Mouse (Mus musculus) thymus, postnatal 4 days (tissue): ENCODE data around the gene Olfr1087.
"Not testable (repeated sequence)": the region's sequence is repeated elsewhere in the genome, so short reads cannot be mapped to it uniquely, and the experiment has no call there.

Source experiments
- DNase-seq: peaks from one replicate; pipeline ENCODE4 v3.0.0; 2021

Gene Olfr1087

DNA sequence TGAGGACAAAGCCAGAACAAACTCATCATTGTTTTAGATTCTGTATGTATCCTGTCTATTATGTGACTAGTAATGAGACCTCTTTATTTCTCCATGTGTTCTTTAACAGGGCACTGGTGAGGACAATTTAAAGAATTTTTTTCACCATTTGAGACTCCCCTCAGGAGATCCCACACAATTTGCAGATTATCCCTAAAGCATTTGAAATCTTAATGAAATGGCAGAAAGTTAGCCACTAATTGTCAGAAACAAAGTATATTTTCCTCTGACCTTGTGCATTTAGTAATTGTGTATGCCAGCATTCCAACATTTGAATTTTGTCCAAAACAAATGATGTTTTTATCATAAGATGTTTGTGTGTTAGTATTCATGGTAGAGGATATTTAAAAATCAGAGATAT is at the start of gene Olfr1087:
TSS of gene Olfr1087 (minus strand) at position 101 of the 400 bp plus-strand sequence.
- DNase-seq: no peak

DNA sequence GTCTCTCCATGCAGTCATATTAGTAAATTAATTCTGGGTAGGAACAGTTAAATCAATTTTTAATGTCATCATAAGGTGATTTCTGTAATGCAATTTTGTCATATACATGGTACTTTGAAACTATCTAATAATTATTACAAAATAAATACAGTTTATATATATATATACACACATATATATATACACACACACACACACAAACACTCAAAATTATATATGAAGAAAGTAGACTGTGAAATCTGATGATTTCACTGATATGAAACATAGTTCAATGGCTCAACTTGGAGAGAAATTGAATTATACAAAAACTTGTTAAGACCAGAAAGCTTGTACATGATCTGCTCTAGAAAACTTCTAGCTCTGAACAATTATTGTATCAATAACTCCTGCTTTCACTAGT is 35.4 kb upstream of the Olfr1087 start, which contains the start of gene Olfr1089:
TSS of gene Olfr1089 (minus strand) at position 101 of the 400 bp plus-strand sequence.
- no peak for DNase-seq

DNA sequence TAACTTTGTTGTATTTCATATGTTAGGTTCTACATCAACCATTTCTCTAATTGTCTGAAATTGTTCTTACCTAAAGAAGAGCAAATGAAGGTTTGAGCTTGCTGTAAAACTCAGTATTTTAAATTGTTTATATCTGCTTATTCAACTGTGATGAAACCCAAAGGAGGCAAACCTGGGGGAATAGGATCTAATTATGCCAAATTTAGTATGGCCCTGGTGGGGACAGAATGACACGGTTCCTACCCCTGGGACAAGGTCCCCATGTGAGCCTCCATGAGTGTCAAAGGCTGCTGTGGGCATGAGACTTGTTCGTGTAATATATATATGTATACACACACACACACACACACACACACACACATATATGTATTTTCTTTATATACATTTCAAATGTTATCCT is 18.2 kb downstream of the Olfr1087 start, which contains the start of gene Olfr1086:
TSS of gene Olfr1086 (minus strand) at position 101 of the 400 bp plus-strand sequence.
- DNase-seq: no peak

DNA sequence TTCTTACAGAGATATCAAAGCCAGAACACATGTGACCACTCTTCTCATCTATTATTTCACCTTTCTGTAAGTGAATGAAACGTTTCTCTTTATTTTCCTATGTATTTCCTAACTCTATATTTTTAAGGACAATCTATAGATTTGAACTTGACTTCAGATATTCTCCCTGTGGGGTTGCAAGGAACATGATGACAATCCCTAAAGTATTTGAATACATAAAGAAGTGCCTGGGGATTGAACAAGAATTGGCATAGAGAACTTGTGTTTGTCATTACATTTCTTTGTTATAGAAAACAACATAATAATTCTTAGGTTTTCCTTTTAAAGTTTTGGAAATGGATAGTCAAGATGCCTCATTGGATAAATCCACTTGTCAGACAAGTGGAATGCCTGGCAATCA is 36.3 kb downstream of the Olfr1087 start, which contains the start of gene Olfr1085:
TSS of gene Olfr1085 (minus strand) at position 101 of the 400 bp plus-strand sequence.
- DNase-seq: no peak

DNA sequence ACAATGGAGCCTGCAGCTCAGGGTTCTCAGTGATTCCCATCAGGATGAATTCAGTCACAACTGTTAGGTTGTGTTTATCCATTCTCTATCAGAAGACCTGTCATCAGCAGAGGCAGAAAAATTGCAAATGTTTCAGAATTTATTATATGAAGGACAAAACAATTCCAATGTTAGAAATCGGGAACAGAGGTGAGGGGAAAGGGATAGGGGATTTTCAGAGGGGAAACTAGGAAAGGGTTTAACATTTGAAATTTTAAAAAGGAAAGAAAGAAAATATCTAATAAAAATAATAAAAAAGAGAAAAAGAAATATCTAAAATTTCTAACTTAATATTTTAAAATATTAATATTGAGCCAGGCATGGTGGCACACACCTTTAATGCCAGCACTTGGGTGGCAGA is 58.6 kb downstream of the Olfr1087 start, which contains the start of gene Olfr1084:
TSS of gene Olfr1084 (minus strand) at position 101 of the 400 bp plus-strand sequence.
- DNase-seq: not testable (repeated sequence)
